Mouse (Mus musculus) v-Abl transformed pro-B cells (cell line): Measurements from ENCODE around the gene Plekhn1.

ENCODE experiments used
- in situ Hi-C, 2 experiments: fragments of 400-800 bp; cut with MboI; formaldehyde crosslinking; loops; one replicate each; pipeline ENCODE4 v1.15.1; 2025; ENCODE audit not compliant: unreplicated experiment in 2 of 2

Gene Plekhn1

GRCm38 (mm10) chr4:156234701-156235213 is at the start of gene Plekhn1:
Gene Plekhn1 (minus strand): TSS chr4:156234857.
- in situ Hi-C loops: no loop called here

GRCm38 (mm10) chr4:156255078-156255839 is 20.6 kb upstream of the Plekhn1 start, which contains the start of gene Samd11:
Gene Samd11 (minus strand): TSS chr4:156255657.
- in situ Hi-C loops: no loop called here

- in situ Hi-C loops: no loop called here
Measured at GRCm38 (mm10) chr4:156254361-156255077, 19.9 kb upstream of the Plekhn1 start.

GRCm38 (mm10) chr4:156253043-156253442 is 18.4 kb upstream of the Plekhn1 start:
- in situ Hi-C loops: no loop called here

GRCm38 (mm10) chr4:156252619-156253018 is 18.0 kb upstream of the Plekhn1 start:
- in situ Hi-C loops: no loop called here

GRCm38 (mm10) chr4:156252140-156252539 is 17.5 kb upstream of the Plekhn1 start:
- in situ Hi-C loops: no loop called here

GRCm38 (mm10) chr4:156251081-156251480 is 16.4 kb upstream of the Plekhn1 start:
- in situ Hi-C loops: no loop called here

GRCm38 (mm10) chr4:156249567-156249966 is 14.9 kb upstream of the Plekhn1 start:
- in situ Hi-C loops: no loop called here

- in situ Hi-C loops: no loop called here
Measured at GRCm38 (mm10) chr4:156236651-156237447, 2.2 kb upstream of the Plekhn1 start.

GRCm38 (mm10) chr4:156235808-156236533 is 1.3 kb upstream of the Plekhn1 start, which contains the start of gene Noc2l:
Gene Noc2l (plus strand): TSS chr4:156236010.
- in situ Hi-C loops: no loop called here

- in situ Hi-C loops: no loop called here
Measured at GRCm38 (mm10) chr4:156235360-156235770, 708 bp upstream of the Plekhn1 start.

- in situ Hi-C loops: no loop called here
Measured at GRCm38 (mm10) chr4:156234021-156234501, 596 bp downstream of the Plekhn1 start.

- in situ Hi-C loops: no loop called here
Measured at GRCm38 (mm10) chr4:156228393-156229024, 6.1 kb downstream of the Plekhn1 start.

- in situ Hi-C loops: no loop called here
Measured at GRCm38 (mm10) chr4:156227752-156228392, 6.8 kb downstream of the Plekhn1 start.

- in situ Hi-C loops: no loop called here
Measured at GRCm38 (mm10) chr4:156224276-156224675, 10.4 kb downstream of the Plekhn1 start.

GRCm38 (mm10) chr4:156219936-156220335 is 14.7 kb downstream of the Plekhn1 start:
- in situ Hi-C loops: no loop called here

- in situ Hi-C loops: no loop called here
Measured at GRCm38 (mm10) chr4:156217838-156218237, 16.8 kb downstream of the Plekhn1 start.

GRCm38 (mm10) chr4:156217022-156217669 is 17.5 kb downstream of the Plekhn1 start:
- in situ Hi-C loops: no loop called here
